Mouse (Mus musculus) left cerebral cortex, postnatal 14 days (tissue): ENCODE data around the gene Pip4k2c. TPM values are rescaled to one million over a fixed set of nuclear protein-coding genes. Genes with fewer than 3 reads are reported as not detected.

ENCODE experiments used
- DNase-seq, 2 experiments: peaks; one replicate each; pipeline ENCODE4 v3.0.0; 2021 to 2022; ENCODE audit warnings: low spot score in 2 of 2, mixed read lengths in 1 of 2
- intact Hi-C: fragments of 180-260 bp; cut with DNase I; formaldehyde crosslinking; loops from one replicate; pipeline ENCODE4 v1.15.1; 2025
- total RNA-seq, 2 experiments: library from RNA; stranded (reverse); gene quantifications; 2 replicates each; pipeline ENCODE4 v1.2.3; 2021

Gene Pip4k2c
- total RNA-seq, 2 experiments from 2014 or later: 63.6 to 78.9 TPM

- DNase-seq: no peak
- intact Hi-C loops: no loop called here
Observed at GRCm38 (mm10) chr10:127191191-127192056, 20.0 kb downstream of the Pip4k2c start.

- intact Hi-C loops: no loop called here
Observed at GRCm38 (mm10) chr10:127190398-127191190, 20.8 kb downstream of the Pip4k2c start.

GRCm38 (mm10) chr10:127189651-127190381, 21.6 kb downstream of the Pip4k2c start, which contains the start of gene Arhgef25:
Arhgef25 (minus strand) TSS chr10:127190083.
- DNase-seq: no peak
- intact Hi-C loops: no loop called here

More at GRCm38 (mm10) chr10:127190398-127191190, 20.8 kb downstream of the Pip4k2c start:
- DNase-seq: no peak

GRCm38 (mm10) chr10:127189116-127189650, 22.2 kb downstream of the Pip4k2c start:
- DNase-seq: no peak
- intact Hi-C loops: no loop called here

- no peak for DNase-seq
- intact Hi-C loops: no loop called here
Observed at GRCm38 (mm10) chr10:127188465-127189115, 22.8 kb downstream of the Pip4k2c start.

- intact Hi-C loops: no loop called here
- no peak for DNase-seq
Observed at GRCm38 (mm10) chr10:127188079-127188453, 23.3 kb downstream of the Pip4k2c start.

- intact Hi-C loops: no loop called here
- DNase-seq: peak; percentile 71 to 79
Observed at GRCm38 (mm10) chr10:127187371-127188078, 23.9 kb downstream of the Pip4k2c start.

- no peak for DNase-seq
- intact Hi-C loops: no loop called here
Observed at GRCm38 (mm10) chr10:127186451-127186850, 24.9 kb downstream of the Pip4k2c start.

GRCm38 (mm10) chr10:127185506-127185905, 25.9 kb downstream of the Pip4k2c start:
- no peak for DNase-seq
- intact Hi-C loops: no loop called here

- intact Hi-C loops: no loop called here
- peak; percentile 73 to 75 for DNase-seq
Observed at GRCm38 (mm10) chr10:127185101-127185500, 26.3 kb downstream of the Pip4k2c start.

GRCm38 (mm10) chr10:127183759-127184158, 27.6 kb downstream of the Pip4k2c start:
- intact Hi-C loops: no loop called here
- no peak for DNase-seq

GRCm38 (mm10) chr10:127182624-127183023, 28.8 kb downstream of the Pip4k2c start:
- intact Hi-C loops: no loop called here
- DNase-seq: no peak

GRCm38 (mm10) chr10:127181566-127181965, 29.8 kb downstream of the Pip4k2c start:
- intact Hi-C loops: no loop called here

GRCm38 (mm10) chr10:127180695-127181047, 30.7 kb downstream of the Pip4k2c start:
- intact Hi-C loops: no loop called here
- no peak for DNase-seq

More at GRCm38 (mm10) chr10:127181566-127181965, 29.8 kb downstream of the Pip4k2c start:
- DNase-seq: no peak

GRCm38 (mm10) chr10:127179871-127180694, 31.3 kb downstream of the Pip4k2c start, which contains the start of gene Slc26a10:
Slc26a10 (minus strand) TSS chr10:127180645.
- intact Hi-C loops: no loop called here
- DNase-seq: no peak

- no peak for DNase-seq
- intact Hi-C loops: no loop called here
Observed at GRCm38 (mm10) chr10:127178286-127179027, 32.9 kb downstream of the Pip4k2c start.

- intact Hi-C loops: loop anchor here (1.0 kb wide), 1 partner anchor 52 kb away; no protein-coding TSS in a partner anchor
- peak; percentile 84 to 86 for DNase-seq
Observed at GRCm38 (mm10) chr10:127177719-127178118, 33.7 kb downstream of the Pip4k2c start.
